Mouse (Mus musculus): Measurements from ENCODE around the gene Zbtb34. TPM values are rescaled to one million over a fixed set of nuclear protein-coding genes. Genes with fewer than 3 reads are reported as not detected.
A peak's percentile ranks its signal among the peaks of the same experiment; 100 is the strongest.

Gene Zbtb34
- total and polyA plus RNA-seq, 3 experiments = 7.7 to 57.9 (median 12.0) TPM

- Histone ChIP-seq H3K27me3 (ENCODE audit: insufficient read depth, low read length) (peaks cover 6% of the 10 kb centered on the region), H3K4me3 (ENCODE audit: low read depth, low read length) (no peak overlapping the region), H3K4me1 (ENCODE audit: insufficient read depth, low read depth, low read length) (peaks cover 12% of the 10 kb centered on the region), H3K36me3 (replicated peaks) (peaks cover 24% of the 10 kb centered on the region), H3K9me3 (replicated peaks) (no peaks in the 10 kb centered on the region)
- no peak for DNase-seq (ENCODE audit: low spot score)
- ATAC-seq (ENCODE audit: extremely low read depth, insufficient number of reproducible peaks, low FRiP score, poor library complexity, severe bottlenecking) = no peak
- TF ChIP-seq GATA2 (IDR thresholded peaks at IDR 0.05; ENCODE audit: borderline replicate concordance, low read depth, low read length) (no peak), TAL1 (conservative IDR thresholded peaks at IDR 0.05; ENCODE audit: low read depth, low read length) (no peak), POLR2AphosphoS5 (IDR thresholded peaks at IDR 0.05; ENCODE audit: insufficient replicate concordance, low read depth, low read length) (no peak), CTCF (IDR thresholded peaks at IDR 0.05; ENCODE audit: low read depth, low read length) (no peak), GATA1 (IDR thresholded peaks at IDR 0.05; ENCODE audit: borderline replicate concordance, low read length) (no peak)
These were observed 65.2 kb downstream of the Zbtb34 start for GRCm38 (mm10) chr2:33365703-33366471.

- DNase-seq (ENCODE audit: low spot score) = no peak
- TF ChIP-seq CTCF (IDR thresholded peaks at IDR 0.05; ENCODE audit: low read depth, low read length) (no peak), GATA2 (IDR thresholded peaks at IDR 0.05; ENCODE audit: borderline replicate concordance, low read depth, low read length) (no peak), GATA1 (IDR thresholded peaks at IDR 0.05; ENCODE audit: borderline replicate concordance, low read length) (no peak)
These were observed 66.5 kb downstream of the Zbtb34 start for GRCm38 (mm10) chr2:33364656-33365055.

GRCm38 (mm10) chr2:33363890-33364289 lies 67.2 kb downstream of the Zbtb34 start:
- peaks cover 5% of the 10 kb centered on the region; the same call in 1 of the 2 replicates for H3K4me1 ChIP-seq (ENCODE audit: insufficient read depth, low read depth, low read length)
- peaks cover 24% of the 10 kb centered on the region for H3K36me3 ChIP-seq (replicated peaks)
- TF ChIP-seq POLR2AphosphoS5 (IDR thresholded peaks at IDR 0.05; ENCODE audit: insufficient replicate concordance, low read depth, low read length) = no peak
- TF ChIP-seq GATA1 (IDR thresholded peaks at IDR 0.05; ENCODE audit: borderline replicate concordance, low read length) = no peak
- ATAC-seq (ENCODE audit: extremely low read depth, insufficient number of reproducible peaks, low FRiP score, poor library complexity, severe bottlenecking) = no peak
- H3K9me3 ChIP-seq (replicated peaks) = no peaks in the 10 kb centered on the region
- no peak overlapping the region for H3K4me3 ChIP-seq (ENCODE audit: low read depth, low read length)
- H3K27me3 ChIP-seq (ENCODE audit: insufficient read depth, low read length) = peaks cover 9% of the 10 kb centered on the region
- no peak for DNase-seq (ENCODE audit: low spot score)

More at GRCm38 (mm10) chr2:33364656-33365055, 66.5 kb downstream of the Zbtb34 start:
- Histone ChIP-seq H3K27me3 (ENCODE audit: insufficient read depth, low read length) (peaks cover 9% of the 10 kb centered on the region), H3K4me3 (ENCODE audit: low read depth, low read length) (no peak overlapping the region), H3K9me3 (replicated peaks) (no peaks in the 10 kb centered on the region), H3K36me3 (replicated peaks) (peaks cover 24% of the 10 kb centered on the region), H3K4me1 (ENCODE audit: insufficient read depth, low read depth, low read length) (peaks cover 5% of the 10 kb centered on the region; the same call in 1 of the 2 replicates)
- ATAC-seq (ENCODE audit: extremely low read depth, insufficient number of reproducible peaks, low FRiP score, poor library complexity, severe bottlenecking) = no peak

GRCm38 (mm10) chr2:33361139-33361716 lies 69.9 kb downstream of the Zbtb34 start:
- Histone ChIP-seq H3K4me3 (ENCODE audit: low read depth, low read length) (no peak overlapping the region), H3K4me1 (ENCODE audit: insufficient read depth, low read depth, low read length) (peaks cover 5% of the 10 kb centered on the region; the same call in 1 of the 2 replicates), H3K36me3 (replicated peaks) (peaks cover 9% of the 10 kb centered on the region), H3K27me3 (ENCODE audit: insufficient read depth, low read length) (peaks cover 9% of the 10 kb centered on the region), H3K9me3 (replicated peaks) (no peaks in the 10 kb centered on the region)
- ATAC-seq (ENCODE audit: extremely low read depth, insufficient number of reproducible peaks, low FRiP score, poor library complexity, severe bottlenecking) (peak; percentile 28; the same call in 1 of the 2 replicates), DNase-seq (ENCODE audit: low spot score) (no peak)
- TF ChIP-seq TAL1 (conservative IDR thresholded peaks at IDR 0.05; ENCODE audit: low read depth, low read length) (no peak), GATA1 (IDR thresholded peaks at IDR 0.05; ENCODE audit: borderline replicate concordance, low read length) (no peak), CTCF (IDR thresholded peaks at IDR 0.05; ENCODE audit: low read depth, low read length) (no peak), GATA2 (IDR thresholded peaks at IDR 0.05; ENCODE audit: borderline replicate concordance, low read depth, low read length) (no peak), POLR2AphosphoS5 (IDR thresholded peaks at IDR 0.05; ENCODE audit: insufficient replicate concordance, low read depth, low read length) (no peak)

GRCm38 (mm10) chr2:33360564-33360963 lies 70.6 kb downstream of the Zbtb34 start:
- Histone ChIP-seq H3K4me3 (ENCODE audit: low read depth, low read length) (no peak overlapping the region), H3K36me3 (replicated peaks) (peaks cover 8% of the 10 kb centered on the region), H3K4me1 (ENCODE audit: insufficient read depth, low read depth, low read length) (peaks cover 5% of the 10 kb centered on the region; the same call in 1 of the 2 replicates), H3K27me3 (ENCODE audit: insufficient read depth, low read length) (peaks cover 9% of the 10 kb centered on the region), H3K9me3 (replicated peaks) (no peaks in the 10 kb centered on the region)
- ATAC-seq (ENCODE audit: extremely low read depth, insufficient number of reproducible peaks, low FRiP score, poor library complexity, severe bottlenecking) = no peak
- TF ChIP-seq GATA2 (IDR thresholded peaks at IDR 0.05; ENCODE audit: borderline replicate concordance, low read depth, low read length) = no peak
- no peak for TF ChIP-seq TAL1 (conservative IDR thresholded peaks at IDR 0.05; ENCODE audit: low read depth, low read length)
- no peak for TF ChIP-seq POLR2AphosphoS5 (IDR thresholded peaks at IDR 0.05; ENCODE audit: insufficient replicate concordance, low read depth, low read length)
- DNase-seq (ENCODE audit: low spot score) = no peak

- H3K27me3 ChIP-seq (ENCODE audit: insufficient read depth, low read length) = peaks cover 9% of the 10 kb centered on the region
- H3K9me3 ChIP-seq (replicated peaks) = no peaks in the 10 kb centered on the region
- no peak for ATAC-seq (ENCODE audit: extremely low read depth, insufficient number of reproducible peaks, low FRiP score, poor library complexity, severe bottlenecking)
- peaks cover 5% of the 10 kb centered on the region for H3K4me1 ChIP-seq (ENCODE audit: insufficient read depth, low read depth, low read length)
- H3K36me3 ChIP-seq (replicated peaks) = peaks cover 7% of the 10 kb centered on the region
- TF ChIP-seq GATA2 (IDR thresholded peaks at IDR 0.05; ENCODE audit: borderline replicate concordance, low read depth, low read length) (no peak), POLR2AphosphoS5 (IDR thresholded peaks at IDR 0.05; ENCODE audit: insufficient replicate concordance, low read depth, low read length) (no peak), TAL1 (conservative IDR thresholded peaks at IDR 0.05; ENCODE audit: low read depth, low read length) (no peak), CTCF (IDR thresholded peaks at IDR 0.05; ENCODE audit: low read depth, low read length) (no peak), GATA1 (IDR thresholded peaks at IDR 0.05; ENCODE audit: borderline replicate concordance, low read length) (no peak)
- no peak for DNase-seq (ENCODE audit: low spot score)
- no peak overlapping the region for H3K4me3 ChIP-seq (ENCODE audit: low read depth, low read length)
These were observed 71.9 kb downstream of the Zbtb34 start for GRCm38 (mm10) chr2:33359184-33359583.

All from G1E (cell line).